Mouse (Mus musculus) urinary bladder, postnatal 36 days (tissue): ENCODE measurements around the gene Hoxd8.

Experiments
- DNase-seq, 2 experiments: peaks; one replicate each; pipeline ENCODE4 v3.0.0; 2022; ENCODE audit warnings: low spot score in 2 of 2, mixed read lengths in 1 of 2

Hoxd8 gene

GRCm38 (mm10) chr2:74704393-74704998 is at the start of gene Hoxd8:
Hoxd8 (plus strand) TSS chr2:74704615.
- peak; percentile 77 to 78 for DNase-seq

- DNase-seq, result no peak
These were observed 49.5 kb upstream of the Hoxd8 start for GRCm38 (mm10) chr2:74654743-74655419.

GRCm38 (mm10) chr2:74655420-74655781 is 49.0 kb upstream of the Hoxd8 start:
- DNase-seq, result no peak

GRCm38 (mm10) chr2:74655821-74656631 is 48.4 kb upstream of the Hoxd8 start:
- DNase-seq, result no peak

- no peak for DNase-seq
These were observed 47.8 kb upstream of the Hoxd8 start for GRCm38 (mm10) chr2:74656632-74657021.

- DNase-seq, result no peak
These were observed 47.0 kb upstream of the Hoxd8 start for GRCm38 (mm10) chr2:74657251-74658023.

GRCm38 (mm10) chr2:74658024-74658666 is 46.3 kb upstream of the Hoxd8 start:
- DNase-seq, result no peak

GRCm38 (mm10) chr2:74658667-74659371 is 45.6 kb upstream of the Hoxd8 start:
- DNase-seq, result no peak

GRCm38 (mm10) chr2:74659507-74660005 is 44.9 kb upstream of the Hoxd8 start, which contains the start of gene Evx2:
Evx2 (minus strand) TSS chr2:74659557.
- no peak for DNase-seq

- DNase-seq, result no peak
These were observed 43.7 kb upstream of the Hoxd8 start for GRCm38 (mm10) chr2:74660421-74661375.

- no peak for DNase-seq
These were observed 42.7 kb upstream of the Hoxd8 start for GRCm38 (mm10) chr2:74661685-74662084.

GRCm38 (mm10) chr2:74663291-74663925 is 41.0 kb upstream of the Hoxd8 start:
- no peak for DNase-seq

GRCm38 (mm10) chr2:74666411-74666810 is 38.0 kb upstream of the Hoxd8 start:
- no peak for DNase-seq

- DNase-seq, result no peak
These were observed 37.1 kb upstream of the Hoxd8 start for GRCm38 (mm10) chr2:74667191-74667841.

- no peak for DNase-seq
These were observed 36.5 kb upstream of the Hoxd8 start, which contains the start of gene Hoxd13 for GRCm38 (mm10) chr2:74667842-74668357. Hoxd13 (plus strand) TSS chr2:74668310.

GRCm38 (mm10) chr2:74668370-74669229 is 35.8 kb upstream of the Hoxd8 start:
- DNase-seq, result no peak

GRCm38 (mm10) chr2:74669230-74669578 is 35.2 kb upstream of the Hoxd8 start:
- no peak for DNase-seq
